Mouse (Mus musculus): ENCODE data around the gene Cdhr3. TPM values are rescaled to one million over a fixed set of nuclear protein-coding genes. Genes with fewer than 3 reads are reported as not detected.

Gene Cdhr3
- polyA plus RNA-seq, 2 experiments = not detected

DNA sequence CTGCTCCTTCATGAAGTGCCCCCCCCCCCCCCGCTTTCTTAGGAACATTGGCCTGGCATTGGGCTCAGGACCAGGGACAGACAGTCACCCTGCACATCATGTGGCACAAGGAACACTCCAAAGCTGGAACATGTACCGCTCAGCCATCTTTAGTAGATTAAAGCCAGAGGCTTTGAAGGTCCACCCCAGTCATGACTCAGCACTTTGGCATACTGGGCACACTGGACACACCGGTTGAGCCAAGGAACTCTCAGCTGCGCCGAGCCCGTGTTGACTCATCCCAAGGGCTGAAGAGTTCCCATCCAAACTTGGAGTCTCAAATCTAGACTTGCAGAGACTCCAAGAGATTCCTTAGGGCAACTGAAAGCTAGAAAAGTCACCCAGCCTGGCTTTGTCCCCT is 72.7 kb downstream of the Cdhr3 start:
- H3K36me3 ChIP-seq (replicated peaks; ENCODE audit: control insufficient read depth, insufficient read depth, low read depth) = no peaks in the 10 kb centered on the region
- no peak overlapping the region for H3K27ac ChIP-seq
- DNase-seq (ENCODE audit: low read depth in 3 of 3, low spot score in 3 of 3) (no peak), ATAC-seq (ENCODE audit: insufficient read depth) (no peak)
- no peak for TF ChIP-seq EP300 (IDR thresholded peaks at IDR 0.05; ENCODE audit: low read depth)
- no peak for TF ChIP-seq CTCF (IDR thresholded peaks at IDR 0.05; ENCODE audit: low read depth)
- H3K9me3 ChIP-seq (ENCODE audit: control insufficient read depth, low read length) = no peaks in the 10 kb centered on the region
- no peak overlapping the region for H3K4me2 ChIP-seq (ENCODE audit: low read depth)
- no peaks in the 10 kb centered on the region for H3K27me3 ChIP-seq (ENCODE audit: control insufficient read depth, insufficient read depth, low read length)
- H3K4me3 ChIP-seq (ENCODE audit: insufficient read depth in 1 of 2, low read depth in 2 of 2, low read length in 2 of 2) = no peak overlapping the region
- no peak overlapping the region for H3K9ac ChIP-seq (replicated peaks)
- no peaks in the 10 kb centered on the region for H3K4me1 ChIP-seq (replicated peaks; ENCODE audit: control insufficient read depth in 2 of 2, insufficient read depth in 2 of 2, low read length in 1 of 2)
- 69% methylated on average over 6 of the region's 6 CpGs for WGBS (ENCODE audit: insufficient replicate concordance)

DNA sequence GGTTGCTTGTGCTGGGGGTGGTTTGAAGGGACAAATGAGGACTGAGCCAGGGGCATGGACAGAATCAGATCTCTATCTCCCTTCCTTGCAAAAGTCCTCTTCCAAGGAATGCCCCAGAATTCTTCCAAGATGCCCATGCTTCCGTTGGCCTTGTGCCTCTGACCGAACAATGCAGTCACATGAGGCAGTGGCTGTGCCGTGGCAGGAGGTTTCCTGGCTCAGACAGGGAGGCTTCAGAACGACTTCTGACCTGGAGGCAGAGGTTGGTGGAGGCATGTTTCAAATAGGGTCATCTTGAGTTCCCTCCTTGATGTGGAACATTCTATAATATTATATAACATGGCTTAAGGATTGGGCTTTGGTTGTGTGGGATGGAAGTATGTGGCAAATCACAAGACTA is 74.1 kb downstream of the Cdhr3 start:
- DNase-seq (ENCODE audit: low read depth in 3 of 3, low spot score in 3 of 3) (no peak), ATAC-seq (ENCODE audit: insufficient read depth) (no peak)
- Histone ChIP-seq H3K27ac (no peak overlapping the region), H3K4me1 (replicated peaks; ENCODE audit: control insufficient read depth in 2 of 2, insufficient read depth in 2 of 2, low read length in 1 of 2) (no peaks in the 10 kb centered on the region), H3K27me3 (ENCODE audit: control insufficient read depth, insufficient read depth, low read length) (no peaks in the 10 kb centered on the region), H3K9ac (replicated peaks) (no peak overlapping the region), H3K4me2 (ENCODE audit: low read depth) (no peak overlapping the region), H3K36me3 (replicated peaks; ENCODE audit: control insufficient read depth, insufficient read depth, low read depth) (no peaks in the 10 kb centered on the region), H3K4me3 (ENCODE audit: insufficient read depth in 1 of 2, low read depth in 2 of 2, low read length in 2 of 2) (no peak overlapping the region), H3K9me3 (ENCODE audit: control insufficient read depth, low read length) (no peaks in the 10 kb centered on the region)
- TF ChIP-seq CTCF (IDR thresholded peaks at IDR 0.05; ENCODE audit: low read depth) (no peak), EP300 (IDR thresholded peaks at IDR 0.05; ENCODE audit: low read depth) (no peak)
- WGBS (ENCODE audit: insufficient replicate concordance) = 51% methylated on average over 4 of the region's 4 CpGs

GRCm38 (mm10) chr12:33016824-33017705 is 75.6 kb downstream of the Cdhr3 start:
- H3K4me3 ChIP-seq (ENCODE audit: insufficient read depth in 1 of 2, low read depth in 2 of 2, low read length in 2 of 2) = no peak overlapping the region
- no peak overlapping the region for H3K27ac ChIP-seq
- no peaks in the 10 kb centered on the region for H3K4me1 ChIP-seq (replicated peaks; ENCODE audit: control insufficient read depth in 2 of 2, insufficient read depth in 2 of 2, low read length in 1 of 2)
- H3K4me2 ChIP-seq (ENCODE audit: low read depth) = no peak overlapping the region
- WGBS (ENCODE audit: insufficient replicate concordance) = 38% methylated on average over 7 of the region's 7 CpGs
- H3K9ac ChIP-seq (replicated peaks) = no peak overlapping the region
- no peak for ATAC-seq (ENCODE audit: insufficient read depth)
- no peak for DNase-seq (ENCODE audit: low read depth in 3 of 3, low spot score in 3 of 3)
- no peaks in the 10 kb centered on the region for H3K27me3 ChIP-seq (ENCODE audit: control insufficient read depth, insufficient read depth, low read length)
- TF ChIP-seq EP300 (IDR thresholded peaks at IDR 0.05; ENCODE audit: low read depth) = no peak
- TF ChIP-seq CTCF (IDR thresholded peaks at IDR 0.05; ENCODE audit: low read depth) = no peak
- no peaks in the 10 kb centered on the region for H3K36me3 ChIP-seq (replicated peaks; ENCODE audit: control insufficient read depth, insufficient read depth, low read depth)
- H3K9me3 ChIP-seq (ENCODE audit: control insufficient read depth, low read length) = no peaks in the 10 kb centered on the region

DNA sequence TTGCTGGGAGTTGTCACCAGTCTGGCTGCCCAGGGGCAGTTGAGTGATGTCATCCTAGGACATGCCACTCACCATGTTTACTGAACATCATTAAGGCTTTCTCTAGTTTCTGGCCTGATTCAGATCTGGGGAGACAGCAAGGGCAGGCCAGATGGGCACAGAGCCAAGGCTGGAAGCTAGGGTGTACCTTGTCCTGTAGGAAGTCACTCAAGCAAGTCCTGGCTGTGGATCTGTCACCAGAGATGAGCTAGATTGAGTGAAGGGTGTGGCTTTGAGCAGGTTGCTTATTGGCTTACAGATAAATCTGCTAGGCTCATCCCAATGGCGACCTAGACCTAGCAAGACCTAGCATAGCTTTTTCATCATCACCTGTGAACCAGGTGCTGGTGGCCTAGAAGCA is 77.6 kb downstream of the Cdhr3 start:
- H3K36me3 ChIP-seq (replicated peaks; ENCODE audit: control insufficient read depth, insufficient read depth, low read depth) = no peaks in the 10 kb centered on the region
- H3K27me3 ChIP-seq (ENCODE audit: control insufficient read depth, insufficient read depth, low read length) = no peaks in the 10 kb centered on the region
- H3K4me3 ChIP-seq (ENCODE audit: insufficient read depth in 1 of 2, low read depth in 2 of 2, low read length in 2 of 2) = no peak overlapping the region
- H3K27ac ChIP-seq = no peak overlapping the region
- no peak for ATAC-seq (ENCODE audit: insufficient read depth)
- no peak overlapping the region for H3K9ac ChIP-seq (replicated peaks)
- no peaks in the 10 kb centered on the region for H3K9me3 ChIP-seq (ENCODE audit: control insufficient read depth, low read length)
- H3K4me1 ChIP-seq (replicated peaks; ENCODE audit: control insufficient read depth in 2 of 2, insufficient read depth in 2 of 2, low read length in 1 of 2) = no peaks in the 10 kb centered on the region
- TF ChIP-seq CTCF (IDR thresholded peaks at IDR 0.05; ENCODE audit: low read depth) (no peak), EP300 (IDR thresholded peaks at IDR 0.05; ENCODE audit: low read depth) (no peak)
- DNase-seq (ENCODE audit: low read depth in 3 of 3, low spot score in 3 of 3) = no peak
- no peak overlapping the region for H3K4me2 ChIP-seq (ENCODE audit: low read depth)
- WGBS (ENCODE audit: insufficient replicate concordance) = 47% methylated on average over 1 of the region's 1 CpGs

- 39% methylated on average over 7 of the region's 7 CpGs for WGBS (ENCODE audit: insufficient replicate concordance)
These were observed 78.5 kb downstream of the Cdhr3 start for GRCm38 (mm10) chr12:33014050-33014796.

More at GRCm38 (mm10) chr12:33014050-33014796, 78.5 kb downstream of the Cdhr3 start:
- no peaks in the 10 kb centered on the region for H3K9me3 ChIP-seq (ENCODE audit: control insufficient read depth, low read length)
- H3K27ac ChIP-seq = no peak overlapping the region
- ATAC-seq (ENCODE audit: insufficient read depth) = no peak
- H3K4me1 ChIP-seq (replicated peaks; ENCODE audit: control insufficient read depth in 2 of 2, insufficient read depth in 2 of 2, low read length in 1 of 2) = no peaks in the 10 kb centered on the region
- H3K4me3 ChIP-seq (ENCODE audit: insufficient read depth in 1 of 2, low read depth in 2 of 2, low read length in 2 of 2) = no peak overlapping the region
- H3K9ac ChIP-seq (replicated peaks) = no peak overlapping the region
- TF ChIP-seq CTCF (IDR thresholded peaks at IDR 0.05; ENCODE audit: low read depth) (no peak), EP300 (IDR thresholded peaks at IDR 0.05; ENCODE audit: low read depth) (no peak)
- no peak for DNase-seq (ENCODE audit: low read depth in 3 of 3, low spot score in 3 of 3)
- H3K27me3 ChIP-seq (ENCODE audit: control insufficient read depth, insufficient read depth, low read length) = no peaks in the 10 kb centered on the region
- no peak overlapping the region for H3K4me2 ChIP-seq (ENCODE audit: low read depth)
- no peaks in the 10 kb centered on the region for H3K36me3 ChIP-seq (replicated peaks; ENCODE audit: control insufficient read depth, insufficient read depth, low read depth)

All from liver, embryonic 14.5 days (tissue).